Mouse (Mus musculus) splenic B cell, adult 2 months (primary cell): Measurements from ENCODE around the gene Ip6k3.

Source experiments
- DNase-seq: peaks from one replicate; pipeline ENCODE4 v3.0.0-alpha.2; 2011; ENCODE audit warnings: low read depth, low spot score
- H3K27me3 ChIP-seq: 2 replicates; pipeline ENCODE4 v1.6.1; 2012; ENCODE audit warnings: mild to moderate bottlenecking, low read length, moderate library complexity, mixed read lengths; ENCODE audit not compliant: control insufficient read depth, poor library complexity, insufficient read depth, severe bottlenecking
- H3K36me3 ChIP-seq: 2 replicates; pipeline ENCODE4 v1.6.1; 2012; ENCODE audit warnings: mild to moderate bottlenecking, low read length, moderate library complexity, mixed read lengths; ENCODE audit not compliant: control insufficient read depth, poor library complexity, insufficient read depth, severe bottlenecking

The Ip6k3 gene

DNA sequence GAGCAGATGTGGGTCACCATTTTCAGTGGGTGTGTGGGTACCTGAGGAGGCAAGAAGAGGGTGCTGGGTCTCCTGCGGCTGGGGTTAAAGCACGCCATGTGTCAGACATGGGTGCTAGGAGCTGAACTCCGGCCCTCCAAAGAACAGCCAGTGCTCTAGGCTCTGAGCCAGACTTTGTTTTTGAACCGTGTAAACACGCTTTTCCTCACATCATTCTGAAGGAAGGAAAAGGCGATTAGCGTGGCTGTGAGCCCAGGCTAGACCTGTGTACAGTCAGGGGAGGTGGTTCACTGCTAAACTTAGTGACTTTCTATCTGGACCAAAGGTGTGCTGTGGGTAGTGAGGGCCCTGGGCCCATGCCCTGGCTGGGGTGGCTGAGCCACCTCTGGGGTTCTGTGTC is 57.5 kb downstream of the Ip6k3 start:
- H3K27me3 ChIP-seq = no peaks in the 10 kb centered on the region
- no peak for DNase-seq
- peaks cover 23% of the 10 kb centered on the region for H3K36me3 ChIP-seq

DNA sequence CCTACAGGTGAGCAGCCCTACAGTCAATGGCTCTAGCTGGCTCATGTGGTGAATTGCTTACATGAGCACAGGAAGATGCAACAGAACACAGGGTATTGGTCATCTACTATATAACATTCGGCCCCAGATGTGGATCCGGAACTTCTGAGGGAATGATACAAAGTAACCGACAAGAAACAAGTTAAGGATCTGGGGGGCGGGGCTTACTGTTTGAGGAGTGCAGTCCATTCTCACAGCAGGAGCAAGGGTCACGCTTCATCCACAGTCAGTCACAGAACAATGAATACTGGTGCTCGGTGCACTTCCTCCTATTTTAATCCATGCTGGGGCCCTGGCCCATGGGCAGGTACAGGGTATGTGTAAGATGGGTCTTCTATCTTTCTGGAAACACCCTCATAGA is 59.7 kb downstream of the Ip6k3 start:
- no peaks in the 10 kb centered on the region for H3K27me3 ChIP-seq

DNA sequence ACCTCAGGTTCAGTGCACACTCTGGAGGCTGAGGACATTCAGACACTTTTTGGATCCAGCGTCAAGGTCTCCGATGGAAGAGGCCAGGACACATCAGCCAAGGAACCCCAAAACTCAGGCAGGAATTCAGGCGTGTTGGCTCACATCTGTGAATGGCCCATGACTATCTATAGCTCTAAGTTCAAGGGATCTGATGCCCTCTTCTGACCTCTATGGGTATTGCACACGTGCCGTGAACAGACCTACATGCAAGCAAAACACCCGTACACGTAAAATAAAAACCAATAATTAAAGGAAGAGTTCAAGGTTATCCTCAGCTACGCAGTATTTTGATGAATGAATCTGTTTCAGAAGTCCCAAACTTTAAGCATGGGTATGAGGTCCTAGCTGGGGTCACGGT is 60.9 kb downstream of the Ip6k3 start:
- DNase-seq = peak; percentile 71
- H3K27me3 ChIP-seq = no peaks in the 10 kb centered on the region
- H3K36me3 ChIP-seq = peaks cover 27% of the 10 kb centered on the region

More for the DNA sequence above, 59.7 kb downstream of the Ip6k3 start:
- peaks cover 24% of the 10 kb centered on the region for H3K36me3 ChIP-seq
- no peak for DNase-seq

DNA sequence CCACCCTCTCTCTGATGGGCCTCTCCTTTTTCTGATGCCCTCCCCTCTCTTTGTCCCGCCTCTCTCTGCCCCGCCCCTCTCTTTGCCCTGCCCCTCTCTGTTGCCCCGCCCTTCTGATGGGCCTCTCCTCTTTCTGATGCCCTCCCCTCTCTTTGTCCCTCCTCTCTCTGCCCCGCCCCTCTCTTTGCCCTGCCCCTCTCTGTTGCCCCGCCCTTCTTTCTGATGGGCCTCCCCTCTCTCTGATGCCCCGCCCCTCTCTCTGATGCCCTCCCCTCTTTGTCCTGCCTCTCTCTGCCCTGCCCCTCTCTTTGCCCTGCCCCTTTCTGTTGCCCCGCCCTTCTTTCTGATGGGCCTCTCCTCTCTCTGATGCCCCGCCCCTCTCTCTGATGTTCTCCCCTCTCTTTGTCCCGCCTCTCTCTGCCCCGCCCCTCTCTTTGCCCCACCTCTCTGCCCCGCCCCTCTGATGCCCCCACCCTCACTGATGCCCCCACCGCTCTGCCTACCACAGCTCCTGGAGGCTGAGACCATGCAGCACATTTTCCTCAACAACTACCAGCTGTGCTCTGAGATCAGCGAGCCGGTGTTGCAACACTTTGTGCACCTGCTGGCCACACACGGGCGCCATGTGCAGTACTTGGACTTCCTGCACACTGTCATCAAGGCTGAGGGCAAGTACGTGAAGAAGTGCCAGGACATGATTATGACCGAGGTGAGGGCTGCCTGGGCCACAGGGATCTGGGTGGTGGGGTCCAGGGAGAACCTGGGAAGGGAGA is 61.7 kb downstream of the Ip6k3 start:
- DNase-seq = peak; percentile 40
- H3K27me3 ChIP-seq = no peaks in the 10 kb centered on the region
- peaks cover 23% of the 10 kb centered on the region for H3K36me3 ChIP-seq

DNA sequence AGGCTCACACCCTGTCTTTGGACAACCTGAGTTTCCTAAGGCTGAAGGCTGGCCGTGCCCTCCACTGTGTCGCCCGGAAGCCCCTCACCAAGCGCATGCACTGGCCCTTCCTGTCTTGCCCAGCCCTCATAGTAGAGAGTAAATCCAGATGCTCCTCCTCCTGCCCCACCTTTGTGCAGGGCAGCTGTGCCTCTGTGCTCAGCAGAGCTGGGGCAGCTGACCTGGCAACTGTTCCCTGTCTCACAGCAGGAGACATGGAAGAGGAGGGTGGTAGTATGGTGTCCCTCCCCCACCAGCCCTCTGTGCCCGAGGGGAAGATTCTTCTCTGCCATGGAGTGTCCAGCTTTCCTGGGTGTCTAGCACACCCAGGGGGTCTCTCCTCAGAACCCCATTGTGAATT is 65.9 kb downstream of the Ip6k3 start:
- no peak for DNase-seq
- no peaks in the 10 kb centered on the region for H3K27me3 ChIP-seq

GRCm38 (mm10) chr17:27095690-27096089 is 71.9 kb downstream of the Ip6k3 start:
- H3K27me3 ChIP-seq = no peaks in the 10 kb centered on the region
- H3K36me3 ChIP-seq = peaks cover 24% of the 10 kb centered on the region
- DNase-seq = no peak

More for the DNA sequence above, 65.9 kb downstream of the Ip6k3 start:
- peaks cover 25% of the 10 kb centered on the region for H3K36me3 ChIP-seq
